ENCODE assay signal across 9 mouse cellular contexts in the genomic region with DNA sequence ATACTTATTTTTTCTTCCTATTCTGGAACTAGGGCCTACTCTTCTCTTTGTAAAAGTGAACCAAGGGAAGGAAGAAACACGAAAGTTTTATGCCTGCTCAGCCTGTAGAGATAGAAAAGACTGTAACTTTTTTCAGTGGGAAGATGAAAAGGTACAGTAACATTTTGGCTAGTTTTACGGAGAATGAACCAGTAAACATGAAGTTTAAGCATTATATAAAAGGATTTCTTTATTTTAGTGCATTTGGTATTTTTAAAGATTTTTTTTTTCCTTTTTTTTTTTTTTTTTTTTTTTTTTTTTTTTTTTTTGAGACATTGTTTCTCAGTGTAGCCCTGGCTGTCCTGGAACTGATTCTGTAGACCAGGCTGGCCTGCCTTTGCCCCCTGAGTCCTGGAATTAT. TPM values are rescaled to one million over a fixed set of nuclear protein-coding genes. Genes with fewer than 3 reads are reported as not detected.
DNase-seq lines count a peak whose midpoint lies in the region; ATAC-seq and TF ChIP-seq lines count a peak whose summit lies in the region.
"Had no signal": no experiment of that assay in that cellular context is flagged by ENCODE, and none has a peak within 500 bp of the region (broad histone marks: within the 10 kb centered on the region; RNA-seq: fewer than 3 reads in every experiment).

No protein-coding gene starts in this region.

- H3K27me3 ChIP-seq in hindbrain, embryonic 10.5 days (ENCODE audit: insufficient read depth, poor library complexity, severe bottlenecking) = no peaks in the 10 kb centered on the region
- no peaks in the 10 kb centered on the region for H3K27me3 ChIP-seq in hindbrain, embryonic 11.5 days (ENCODE audit: control insufficient read depth, insufficient read depth, low read length)
- no peaks in the 10 kb centered on the region for H3K27me3 ChIP-seq in E14TG2a.4 (ENCODE audit: insufficient read depth, low read length)
- H3K27me3 ChIP-seq in forebrain, embryonic 13.5 days = no peaks in the 10 kb centered on the region
- H3K27me3 ChIP-seq in liver, embryonic 14.5 days (ENCODE audit: control insufficient read depth, insufficient read depth, low read length) = no peaks in the 10 kb centered on the region
- no peaks in the 10 kb centered on the region for H3K27me3 ChIP-seq in thymus, adult 2 months (ENCODE audit: control insufficient read depth, insufficient read depth, low read length)

- peak overlapping the region; percentile 89 for H3K4me3 ChIP-seq in hindbrain, embryonic 10.5 days
- no peak overlapping the region for H3K4me3 ChIP-seq in hindbrain, embryonic 11.5 days (ENCODE audit: low read depth, low read length)
- peak overlapping the region; percentile 99 for H3K4me3 ChIP-seq in E14TG2a.4 (replicated peaks; ENCODE audit: low read length)
- H3K4me3 ChIP-seq in forebrain, embryonic 13.5 days = peak overlapping the region; percentile 72; the same call in 1 of the 2 replicates
- peak overlapping the region in 1 of 2 experiments; percentile 97; a peak in 2 of 4 replicates for H3K4me3 ChIP-seq in liver, embryonic 14.5 days (ENCODE audit: insufficient read depth in 1 of 2, low read depth in 2 of 2, low read length in 2 of 2)
- no peak overlapping the region for H3K4me3 ChIP-seq in thymus, adult 2 months (ENCODE audit: control insufficient read depth, insufficient read depth, low read length)

- no peak for ATAC-seq in hindbrain, embryonic 11.5 days (ENCODE audit: low FRiP score)
- no peak for ATAC-seq in forebrain, embryonic 13.5 days
- no peak for ATAC-seq in liver, embryonic 14.5 days (ENCODE audit: insufficient read depth)

- H3K4me1 ChIP-seq in hindbrain, embryonic 10.5 days (replicated peaks) = peaks cover 4% of the 10 kb centered on the region; the same call in 1 of the 2 replicates
- H3K4me1 ChIP-seq in hindbrain, embryonic 11.5 days (replicated peaks; ENCODE audit: control insufficient read depth, insufficient read depth, low read length) = no peaks in the 10 kb centered on the region
- H3K4me1 ChIP-seq in E14TG2a.4 (replicated peaks; ENCODE audit: low read depth, low read length) = peaks cover 18% of the 10 kb centered on the region
- H3K4me1 ChIP-seq in forebrain, embryonic 13.5 days = no peaks in the 10 kb centered on the region
- H3K4me1 ChIP-seq in liver, embryonic 14.5 days (replicated peaks; ENCODE audit: control insufficient read depth in 2 of 2, insufficient read depth in 2 of 2, low read length in 1 of 2) = peaks cover 5 to 7% of the 10 kb centered on the region in 2 experiments
- H3K4me1 ChIP-seq in thymus, adult 2 months (replicated peaks; ENCODE audit: control insufficient read depth, insufficient read depth, low read length) = no peaks in the 10 kb centered on the region

- TF ChIP-seq CTCF in E14TG2a.4 (conservative IDR thresholded peaks at IDR 0.05; ENCODE audit: low read length) = no peak
- TF ChIP-seq CTCF in liver, embryonic 14.5 days (IDR thresholded peaks at IDR 0.05; ENCODE audit: low read depth) = no peak
- TF ChIP-seq CTCF in thymus, adult 2 months (IDR thresholded peaks at IDR 0.05; ENCODE audit: borderline replicate concordance, control insufficient read depth, extremely low read depth, insufficient read depth, low read length, poor library complexity) = no peak

- 75% methylated on average over 2 of the region's 2 CpGs for WGBS in hindbrain, embryonic 10.5 days
- 76% methylated on average over 2 of the region's 2 CpGs for WGBS in hindbrain, embryonic 11.5 days
- WGBS in forebrain, embryonic 13.5 days = 71% methylated on average over 2 of the region's 2 CpGs
- 70% methylated on average over 2 of the region's 2 CpGs for WGBS in liver, embryonic 14.5 days (ENCODE audit: insufficient replicate concordance)
- WGBS in thymus, adult 2 months = 92% methylated on average over 2 of the region's 2 CpGs

- no peak overlapping the region for H3K4me2 ChIP-seq in hindbrain, embryonic 11.5 days (replicated peaks; ENCODE audit: low read depth, low read length)
- peak overlapping the region; percentile 65 for H3K4me2 ChIP-seq in forebrain, embryonic 13.5 days
- peak overlapping the region; percentile 73 for H3K4me2 ChIP-seq in liver, embryonic 14.5 days (ENCODE audit: low read depth)

- no peak for TF ChIP-seq EP300 in liver, embryonic 14.5 days (IDR thresholded peaks at IDR 0.05; ENCODE audit: low read depth)

- no peak overlapping the region for H3K9ac ChIP-seq in hindbrain, embryonic 11.5 days (ENCODE audit: low read depth, low read length)
- H3K9ac ChIP-seq in forebrain, embryonic 13.5 days = no peak overlapping the region
- H3K9ac ChIP-seq in liver, embryonic 14.5 days (replicated peaks) = no peak overlapping the region

- no peak for DNase-seq in hindbrain, embryonic 10.5 days (ENCODE audit: low spot score)
- no peak for DNase-seq in hindbrain, embryonic 11.5 days (ENCODE audit: low spot score)
- DNase-seq in liver, embryonic 14.5 days (ENCODE audit: low read depth in 3 of 3, low spot score in 3 of 3) = no peak
- no peak for DNase-seq in thymus, adult 2 months
- no peak for DNase-seq in embryo, embryonic 11 days
- no peak for DNase-seq in kidney, adult 11 months
- DNase-seq: layer of hippocampus, adult 9-11 months had no signal

- H3K9me3 ChIP-seq in hindbrain, embryonic 10.5 days = no peaks in the 10 kb centered on the region
- no peaks in the 10 kb centered on the region for H3K9me3 ChIP-seq in hindbrain, embryonic 11.5 days (ENCODE audit: control insufficient read depth, low read length)
- no peaks in the 10 kb centered on the region for H3K9me3 ChIP-seq in E14TG2a.4 (ENCODE audit: low read length)
- H3K9me3 ChIP-seq in forebrain, embryonic 13.5 days (replicated peaks) = no peaks in the 10 kb centered on the region
- H3K9me3 ChIP-seq in liver, embryonic 14.5 days (ENCODE audit: control insufficient read depth, low read length) = no peaks in the 10 kb centered on the region

- peak overlapping the region; percentile 95 for H3K27ac ChIP-seq in hindbrain, embryonic 10.5 days
- no peak overlapping the region for H3K27ac ChIP-seq in hindbrain, embryonic 11.5 days (ENCODE audit: low read depth, low read length)
- H3K27ac ChIP-seq in forebrain, embryonic 13.5 days = no peak overlapping the region
- no peak overlapping the region for H3K27ac ChIP-seq in liver, embryonic 14.5 days
- no peak overlapping the region for H3K27ac ChIP-seq in thymus, adult 2 months (ENCODE audit: control insufficient read depth, insufficient read depth, low read length)

- H3K36me3 ChIP-seq in hindbrain, embryonic 10.5 days = peaks cover 18% of the 10 kb centered on the region
- H3K36me3 ChIP-seq in hindbrain, embryonic 11.5 days (ENCODE audit: control insufficient read depth, insufficient read depth, low read length) = no peaks in the 10 kb centered on the region
- peaks cover 37% of the 10 kb centered on the region for H3K36me3 ChIP-seq in E14TG2a.4 (ENCODE audit: insufficient read depth, low read length)
- peaks cover 9% of the 10 kb centered on the region; the same call in 1 of the 2 replicates for H3K36me3 ChIP-seq in forebrain, embryonic 13.5 days (ENCODE audit: poor library complexity, severe bottlenecking)
- peaks cover 2% of the 10 kb centered on the region for H3K36me3 ChIP-seq in liver, embryonic 14.5 days (replicated peaks; ENCODE audit: control insufficient read depth, insufficient read depth, low read depth)
- no peaks in the 10 kb centered on the region for H3K36me3 ChIP-seq in thymus, adult 2 months (ENCODE audit: control insufficient read depth, insufficient read depth, low read length)

- TF ChIP-seq POLR2A in thymus, adult 2 months (IDR thresholded peaks at IDR 0.05; ENCODE audit: control insufficient read depth, extremely low read depth, insufficient read depth, low read length, poor library complexity) = no peak

RNA-seq across cellular contexts. Expression of a gene that starts 8.7 kb away (rescaled TPM):
- polyA plus RNA-seq in hindbrain, embryonic 10.5 days (2016; fragmentation: Nextera tagmentation; extraction: Ambion mirVana) = 15.9 and 18.0 TPM in 2 replicates
- polyA plus RNA-seq in hindbrain, embryonic 11.5 days (2014; fragmentation: Nextera tagmentation; extraction: Ambion mirVana) = 15.6 and 17.4 TPM in 2 replicates
- 14.7 and 15.6 TPM in 2 replicates for polyA plus RNA-seq in forebrain, embryonic 13.5 days (2015; fragmentation: Nextera tagmentation; extraction: Ambion mirVana)
- 4.4 and 5.9 TPM in 2 replicates for polyA plus RNA-seq in liver, embryonic 14.5 days (2012; rRNA removed)
- polyA plus RNA-seq in liver, embryonic 14.5 days (2014; fragmentation: Nextera tagmentation; extraction: Ambion mirVana) = 5.8 and 6.2 TPM in 2 replicates
- 9.5 and 10.2 TPM in 2 replicates for polyA plus RNA-seq in thymus, adult 2 months (2012; rRNA removed)

RNA-seq across cellular contexts. Expression of a gene that starts 42.6 kb away (rescaled TPM):
- polyA plus RNA-seq in hindbrain, embryonic 10.5 days (2016; fragmentation: Nextera tagmentation; extraction: Ambion mirVana) = 15.7 and 16.5 TPM in 2 replicates
- 23.1 and 25.2 TPM in 2 replicates for polyA plus RNA-seq in hindbrain, embryonic 11.5 days (2014; fragmentation: Nextera tagmentation; extraction: Ambion mirVana)
- polyA plus RNA-seq in forebrain, embryonic 13.5 days (2015; fragmentation: Nextera tagmentation; extraction: Ambion mirVana) = 6.7 and 8.6 TPM in 2 replicates
- 8.7 and 10.7 TPM in 2 replicates for polyA plus RNA-seq in liver, embryonic 14.5 days (2012; rRNA removed)
- 21.7 and 23.6 TPM in 2 replicates for polyA plus RNA-seq in liver, embryonic 14.5 days (2014; fragmentation: Nextera tagmentation; extraction: Ambion mirVana)
- 5.8 and 12.1 TPM in 2 replicates for polyA plus RNA-seq in thymus, adult 2 months (2012; rRNA removed)

RNA-seq across cellular contexts. Expression of a gene that starts 49.9 kb away (rescaled TPM):
- polyA plus RNA-seq in hindbrain, embryonic 10.5 days (2016; fragmentation: Nextera tagmentation; extraction: Ambion mirVana) = 95.9 and 106 TPM in 2 replicates
- 129 and 142 TPM in 2 replicates for polyA plus RNA-seq in hindbrain, embryonic 11.5 days (2014; fragmentation: Nextera tagmentation; extraction: Ambion mirVana)
- 112 and 121 TPM in 2 replicates for polyA plus RNA-seq in forebrain, embryonic 13.5 days (2015; fragmentation: Nextera tagmentation; extraction: Ambion mirVana)
- polyA plus RNA-seq in liver, embryonic 14.5 days (2012; rRNA removed) = 10.9 and 23.3 TPM in 2 replicates
- 26.9 and 29.8 TPM in 2 replicates for polyA plus RNA-seq in liver, embryonic 14.5 days (2014; fragmentation: Nextera tagmentation; extraction: Ambion mirVana)
- 21.7 and 26.3 TPM in 2 replicates for polyA plus RNA-seq in thymus, adult 2 months (2012; rRNA removed)

Comparison
In these comparisons a context has a peak if more than half of its experiments do, and no peak if none do; other contexts are left out.
1. H3K4me3 ChIP-seq: peak in hindbrain, embryonic 10.5 days (single experiment), E14TG2a.4 (single experiment) and forebrain, embryonic 13.5 days (single experiment); none in hindbrain, embryonic 11.5 days (single experiment) and thymus, adult 2 months (single experiment).